Mouse (Mus musculus) MEL (cell line): ENCODE results near the gene 9430038I01Rik.

ENCODE experiments used
- CHD2 ChIP-seq: IDR thresholded peaks from 2 replicates; pipeline ENCODE4 v1.6.1; 2011; ENCODE audit warnings: low read length, improper control_type of control experiment
- CTCF ChIP-seq, 3 experiments: IDR thresholded peaks in 2 of 3; conservative IDR thresholded peaks in 1 of 3; 2 replicates each; pipeline ENCODE4 v1.5.1; 2011 to 2012; ENCODE audit warnings: low read length in 3 of 3, low read depth in 2 of 3, mild to moderate bottlenecking in 2 of 3, improper control_type of control experiment in 1 of 3, inconsistent platforms in 1 of 3, mixed read lengths in 1 of 3, moderate library complexity in 1 of 3; ENCODE audit not compliant: control insufficient read depth in 1 of 3, insufficient read depth in 1 of 3, poor library complexity in 1 of 3, severe bottlenecking in 1 of 3
- EP300 ChIP-seq, 2 experiments: IDR thresholded peaks; 2 replicates each; pipeline ENCODE4 v1.6.1; 2011; ENCODE audit warnings: improper control_type of control experiment in 2 of 2, low read length in 2 of 2, low read depth in 1 of 2, mild to moderate bottlenecking in 1 of 2
- GATA1 ChIP-seq: IDR thresholded peaks from 2 replicates; pipeline ENCODE4 v1.6.1; 2011; ENCODE audit warnings: low read depth, low read length, improper control_type of control experiment
- MAFK ChIP-seq: IDR thresholded peaks from 2 replicates; pipeline ENCODE4 v1.6.1; 2011; ENCODE audit warnings: low read depth, mild to moderate bottlenecking, low read length, improper control_type of control experiment, borderline replicate concordance
- MAX ChIP-seq: IDR thresholded peaks from 2 replicates; pipeline ENCODE4 v1.6.1; 2011; ENCODE audit warnings: low read length, improper control_type of control experiment
- MAZ ChIP-seq: IDR thresholded peaks from 2 replicates; pipeline ENCODE4 v1.6.1; 2012; ENCODE audit warnings: low read depth, mild to moderate bottlenecking, inconsistent platforms, low read length, improper control_type of control experiment
- MEF2A ChIP-seq: IDR thresholded peaks from 2 replicates; pipeline ENCODE4 v1.6.1; 2014; ENCODE audit warnings: low read depth, mild to moderate bottlenecking, inconsistent platforms, low read length, improper control_type of control experiment; ENCODE audit not compliant: poor library complexity, insufficient replicate concordance, severe bottlenecking; ENCODE audit errors: extremely low read depth
- POLR2A ChIP-seq, 2 experiments: IDR thresholded peaks; 2 replicates each; pipeline ENCODE4 v1.6.1; 2011 to 2012; ENCODE audit warnings: low read length in 2 of 2, mild to moderate bottlenecking in 2 of 2, control low read depth in 1 of 2, improper control_type of control experiment in 1 of 2, low read depth in 1 of 2, moderate library complexity in 1 of 2; ENCODE audit not compliant: control insufficient read depth in 1 of 2, insufficient read depth in 1 of 2, poor library complexity in 1 of 2
- POLR2AphosphoS2 ChIP-seq: IDR thresholded peaks from 2 replicates; pipeline ENCODE4 v1.6.1; 2011; ENCODE audit warnings: low read length, improper control_type of control experiment
- TAL1 ChIP-seq: IDR thresholded peaks from 2 replicates; pipeline ENCODE4 v1.6.1; 2012; ENCODE audit warnings: mild to moderate bottlenecking, inconsistent platforms, low read length, moderate library complexity, mixed read lengths
- USF2 ChIP-seq, 2 experiments: IDR thresholded peaks; 2 replicates each; pipeline ENCODE4 v1.6.1; 2011 to 2012; ENCODE audit warnings: improper control_type of control experiment in 2 of 2, low read length in 2 of 2, borderline replicate concordance in 1 of 2, inconsistent platforms in 1 of 2, low read depth in 1 of 2, mild to moderate bottlenecking in 1 of 2; ENCODE audit not compliant: insufficient read depth in 1 of 2

GRCm38 (mm10) chr7:137364571-137364970 lies 46.0 kb downstream of the 9430038I01Rik start:
- TF ChIP-seq POLR2A (IDR thresholded peaks at IDR 0.05; ENCODE audit: control insufficient read depth in 1 of 2, insufficient read depth in 1 of 2, low read depth in 1 of 2, low read length in 2 of 2, poor library complexity in 1 of 2), result no peak
- TF ChIP-seq MAX, result no peak
- TF ChIP-seq USF2 (IDR thresholded peaks at IDR 0.05; ENCODE audit: borderline replicate concordance in 1 of 2, insufficient read depth in 1 of 2, low read depth in 1 of 2, low read length in 2 of 2), result no peak
- no peak for TF ChIP-seq EP300 (IDR thresholded peaks at IDR 0.05; ENCODE audit: low read depth in 1 of 2, low read length in 2 of 2)
- TF ChIP-seq POLR2AphosphoS2, result no peak
- TF ChIP-seq MAZ, result no peak
- TF ChIP-seq GATA1, result no peak
- TF ChIP-seq CTCF (IDR thresholded peaks at IDR 0.05 in 2 of 3, conservative IDR thresholded peaks at IDR 0.05 in 1 of 3; ENCODE audit: control insufficient read depth in 1 of 3, insufficient read depth in 1 of 3, low read depth in 2 of 3, low read length in 3 of 3, poor library complexity in 1 of 3, severe bottlenecking in 1 of 3), result no peak
- no peak for TF ChIP-seq TAL1
- no peak for TF ChIP-seq MEF2A
- no peak for TF ChIP-seq MAFK
- no peak for TF ChIP-seq CHD2
